Mouse (Mus musculus) T-cell, adult 2 months (primary cell): ENCODE measurements around the gene Ift43.

Source experiments
- DNase-seq: peaks from one replicate; pipeline ENCODE4 v3.0.0; 2022; ENCODE audit warnings: low spot score

Gene Ift43

GRCm38 (mm10) chr12:86082481-86083012 is at the start of gene Ift43:
Gene Ift43, plus strand, starts transcription at chr12:86082541.
- no peak for DNase-seq

GRCm38 (mm10) chr12:86035586-86035985 is 46.8 kb upstream of the Ift43 start:
- DNase-seq: no peak

GRCm38 (mm10) chr12:86036368-86037166 is 45.8 kb upstream of the Ift43 start:
- no peak for DNase-seq

GRCm38 (mm10) chr12:86037235-86037921 is 45.0 kb upstream of the Ift43 start:
- no peak for DNase-seq

- DNase-seq: no peak
Measured at GRCm38 (mm10) chr12:86039078-86039477, 43.3 kb upstream of the Ift43 start.

- DNase-seq: no peak
Measured at GRCm38 (mm10) chr12:86039751-86040150, 42.6 kb upstream of the Ift43 start.

GRCm38 (mm10) chr12:86046141-86046540 is 36.2 kb upstream of the Ift43 start:
- peak; percentile 39 for DNase-seq

GRCm38 (mm10) chr12:86046776-86047175 is 35.6 kb upstream of the Ift43 start:
- DNase-seq: no peak

- peak; percentile 39 for DNase-seq
Measured at GRCm38 (mm10) chr12:86047376-86047775, 35.0 kb upstream of the Ift43 start.

GRCm38 (mm10) chr12:86049813-86050212 is 32.5 kb upstream of the Ift43 start:
- no peak for DNase-seq

- DNase-seq: no peak
Measured at GRCm38 (mm10) chr12:86051477-86051876, 30.9 kb upstream of the Ift43 start.

GRCm38 (mm10) chr12:86055306-86055705 is 27.0 kb upstream of the Ift43 start:
- DNase-seq: no peak

- no peak for DNase-seq
Measured at GRCm38 (mm10) chr12:86056976-86057375, 25.4 kb upstream of the Ift43 start.

- no peak for DNase-seq
Measured at GRCm38 (mm10) chr12:86057516-86057915, 24.8 kb upstream of the Ift43 start.

- no peak for DNase-seq
Measured at GRCm38 (mm10) chr12:86059341-86059740, 23.0 kb upstream of the Ift43 start.

GRCm38 (mm10) chr12:86064796-86065195 is 17.5 kb upstream of the Ift43 start:
- DNase-seq: no peak

- no peak for DNase-seq
Measured at GRCm38 (mm10) chr12:86071432-86071831, 10.9 kb upstream of the Ift43 start.

GRCm38 (mm10) chr12:86074681-86075080 is 7.7 kb upstream of the Ift43 start:
- DNase-seq: no peak

- DNase-seq: no peak
Measured at GRCm38 (mm10) chr12:86075358-86075757, 7.0 kb upstream of the Ift43 start.

GRCm38 (mm10) chr12:86076321-86076901 is 5.9 kb upstream of the Ift43 start:
- no peak for DNase-seq

GRCm38 (mm10) chr12:86077322-86077721 is 5.0 kb upstream of the Ift43 start:
- DNase-seq: no peak

- no peak for DNase-seq
Measured at GRCm38 (mm10) chr12:86077736-86078135, 4.6 kb upstream of the Ift43 start.

GRCm38 (mm10) chr12:86078176-86078552 is 4.2 kb upstream of the Ift43 start:
- no peak for DNase-seq
